Mouse (Mus musculus): ENCODE results near the gene Afap1. TPM values are rescaled to one million over a fixed set of nuclear protein-coding genes. Genes with fewer than 3 reads are reported as not detected.
A peak's percentile ranks its signal among the peaks of the same experiment; 100 is the strongest.

The Afap1 gene
- polyA plus RNA-seq, 1 experiment, result 14.1 TPM

- Histone ChIP-seq H3K27ac (ENCODE audit: insufficient read depth, low read length) (no peak overlapping the region), H3K4me1 (ENCODE audit: control insufficient read depth, insufficient read depth, low read length) (no peaks in the 10 kb centered on the region), H3K4me3 (ENCODE audit: insufficient read depth, low read length) (no peak overlapping the region)
- no peak for TF ChIP-seq CTCF (IDR thresholded peaks at IDR 0.05; ENCODE audit: extremely low read depth, insufficient read depth, low read length)
- no peak for TF ChIP-seq POLR2A (IDR thresholded peaks at IDR 0.05; ENCODE audit: extremely low read depth, insufficient read depth, low read length)
Observed at GRCm38 (mm10) chr5:35960168-35960567, 67.0 kb downstream of the Afap1 start.

DNA sequence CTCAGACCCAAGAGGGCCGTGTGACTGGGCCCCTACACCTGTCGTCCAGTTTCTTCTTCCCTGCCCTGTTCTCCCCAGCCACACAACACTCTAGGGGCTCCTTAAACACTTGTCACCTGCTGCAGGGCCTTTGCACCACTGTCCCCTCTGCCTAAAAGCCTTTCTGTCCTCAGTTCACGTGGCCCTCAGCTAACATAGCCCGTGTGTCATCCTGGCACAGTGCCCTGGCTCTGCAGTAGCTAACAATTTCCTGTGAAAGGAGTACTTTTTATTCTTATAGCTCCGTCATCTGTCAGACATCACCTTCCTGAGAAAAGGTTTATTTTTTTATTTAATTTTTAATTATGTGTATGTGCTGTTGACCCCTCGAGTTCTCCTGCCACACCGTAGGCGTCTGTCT lies 68.2 kb downstream of the Afap1 start:
- TF ChIP-seq POLR2A (IDR thresholded peaks at IDR 0.05; ENCODE audit: extremely low read depth, insufficient read depth, low read length) (no peak), CTCF (IDR thresholded peaks at IDR 0.05; ENCODE audit: extremely low read depth, insufficient read depth, low read length) (no peak)
- H3K27ac ChIP-seq (ENCODE audit: insufficient read depth, low read length), result no peak overlapping the region
- H3K4me1 ChIP-seq (ENCODE audit: control insufficient read depth, insufficient read depth, low read length), result no peaks in the 10 kb centered on the region
- no peak overlapping the region for H3K4me3 ChIP-seq (ENCODE audit: insufficient read depth, low read length)

GRCm38 (mm10) chr5:35963635-35964034 lies 70.5 kb downstream of the Afap1 start:
- no peak overlapping the region for H3K27ac ChIP-seq (ENCODE audit: insufficient read depth, low read length)
- TF ChIP-seq CTCF (IDR thresholded peaks at IDR 0.05; ENCODE audit: extremely low read depth, insufficient read depth, low read length) (no peak), POLR2A (IDR thresholded peaks at IDR 0.05; ENCODE audit: extremely low read depth, insufficient read depth, low read length) (no peak)
- H3K4me3 ChIP-seq (ENCODE audit: insufficient read depth, low read length), result no peak overlapping the region
- H3K4me1 ChIP-seq (ENCODE audit: control insufficient read depth, insufficient read depth, low read length), result no peaks in the 10 kb centered on the region

GRCm38 (mm10) chr5:35965036-35965435 lies 71.9 kb downstream of the Afap1 start:
- H3K27ac ChIP-seq (ENCODE audit: insufficient read depth, low read length), result no peak overlapping the region
- no peak overlapping the region for H3K4me3 ChIP-seq (ENCODE audit: insufficient read depth, low read length)
- no peak for TF ChIP-seq POLR2A (IDR thresholded peaks at IDR 0.05; ENCODE audit: extremely low read depth, insufficient read depth, low read length)
- TF ChIP-seq CTCF (IDR thresholded peaks at IDR 0.05; ENCODE audit: extremely low read depth, insufficient read depth, low read length), result no peak
- H3K4me1 ChIP-seq (ENCODE audit: control insufficient read depth, insufficient read depth, low read length), result no peaks in the 10 kb centered on the region

DNA sequence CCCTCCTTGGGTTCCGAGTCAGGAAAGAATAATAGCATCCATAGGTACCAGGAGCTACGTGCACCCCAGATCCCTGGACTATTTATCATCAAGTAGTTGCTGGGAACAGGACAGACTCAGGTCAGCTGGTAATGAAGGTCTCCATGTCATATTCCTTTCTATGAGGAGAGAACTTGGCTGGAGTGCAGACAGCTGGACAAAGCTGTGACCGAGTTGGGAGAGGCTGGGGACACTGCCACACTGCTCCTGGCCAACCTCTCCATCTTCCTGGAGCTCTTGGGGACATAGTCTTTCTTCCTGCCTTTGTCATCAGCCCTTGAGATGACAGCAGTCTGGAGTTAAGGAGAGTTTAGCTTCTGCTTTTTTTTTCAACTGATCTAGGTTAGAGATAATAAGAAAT lies 76.7 kb downstream of the Afap1 start:
- H3K4me1 ChIP-seq (ENCODE audit: control insufficient read depth, insufficient read depth, low read length), result no peaks in the 10 kb centered on the region
- peak overlapping the region; percentile 31; the same call in 1 of the 2 replicates for H3K27ac ChIP-seq (ENCODE audit: insufficient read depth, low read length)
- TF ChIP-seq CTCF (IDR thresholded peaks at IDR 0.05; ENCODE audit: extremely low read depth, insufficient read depth, low read length) (no peak), POLR2A (IDR thresholded peaks at IDR 0.05; ENCODE audit: extremely low read depth, insufficient read depth, low read length) (no peak)
- H3K4me3 ChIP-seq (ENCODE audit: insufficient read depth, low read length), result no peak overlapping the region

GRCm38 (mm10) chr5:35970380-35971105 lies 77.4 kb downstream of the Afap1 start:
- Histone ChIP-seq H3K27ac (ENCODE audit: insufficient read depth, low read length) (peak overlapping the region; percentile 66; the same call in 1 of the 2 replicates), H3K4me1 (ENCODE audit: control insufficient read depth, insufficient read depth, low read length) (no peaks in the 10 kb centered on the region)

GRCm38 (mm10) chr5:35971841-35972578 lies 78.9 kb downstream of the Afap1 start:
- Histone ChIP-seq H3K27ac (ENCODE audit: insufficient read depth, low read length) (no peak overlapping the region), H3K4me3 (ENCODE audit: insufficient read depth, low read length) (no peak overlapping the region), H3K4me1 (ENCODE audit: control insufficient read depth, insufficient read depth, low read length) (no peaks in the 10 kb centered on the region)
- TF ChIP-seq POLR2A (IDR thresholded peaks at IDR 0.05; ENCODE audit: extremely low read depth, insufficient read depth, low read length) (no peak), CTCF (IDR thresholded peaks at IDR 0.05; ENCODE audit: extremely low read depth, insufficient read depth, low read length) (peak; percentile 79)

More at GRCm38 (mm10) chr5:35970380-35971105, 77.4 kb downstream of the Afap1 start:
- TF ChIP-seq CTCF (IDR thresholded peaks at IDR 0.05; ENCODE audit: extremely low read depth, insufficient read depth, low read length) (no peak), POLR2A (IDR thresholded peaks at IDR 0.05; ENCODE audit: extremely low read depth, insufficient read depth, low read length) (no peak)
- no peak overlapping the region for H3K4me3 ChIP-seq (ENCODE audit: insufficient read depth, low read length)

- no peaks in the 10 kb centered on the region for H3K4me1 ChIP-seq (ENCODE audit: control insufficient read depth, insufficient read depth, low read length)
- H3K27ac ChIP-seq (ENCODE audit: insufficient read depth, low read length), result no peak overlapping the region
- no peak overlapping the region for H3K4me3 ChIP-seq (ENCODE audit: insufficient read depth, low read length)
- TF ChIP-seq POLR2A (IDR thresholded peaks at IDR 0.05; ENCODE audit: extremely low read depth, insufficient read depth, low read length), result no peak
- TF ChIP-seq CTCF (IDR thresholded peaks at IDR 0.05; ENCODE audit: extremely low read depth, insufficient read depth, low read length), result no peak
Observed at GRCm38 (mm10) chr5:35972739-35973138, 79.6 kb downstream of the Afap1 start.

- Histone ChIP-seq H3K4me3 (ENCODE audit: insufficient read depth, low read length) (no peak overlapping the region), H3K27ac (ENCODE audit: insufficient read depth, low read length) (no peak overlapping the region), H3K4me1 (ENCODE audit: control insufficient read depth, insufficient read depth, low read length) (no peaks in the 10 kb centered on the region)
- TF ChIP-seq CTCF (IDR thresholded peaks at IDR 0.05; ENCODE audit: extremely low read depth, insufficient read depth, low read length) (no peak), POLR2A (IDR thresholded peaks at IDR 0.05; ENCODE audit: extremely low read depth, insufficient read depth, low read length) (no peak)
Observed at GRCm38 (mm10) chr5:35973800-35974199, 80.7 kb downstream of the Afap1 start.

- H3K4me3 ChIP-seq (ENCODE audit: insufficient read depth, low read length), result no peak overlapping the region
- TF ChIP-seq POLR2A (IDR thresholded peaks at IDR 0.05; ENCODE audit: extremely low read depth, insufficient read depth, low read length) (no peak), CTCF (IDR thresholded peaks at IDR 0.05; ENCODE audit: extremely low read depth, insufficient read depth, low read length) (no peak)
- no peaks in the 10 kb centered on the region for H3K4me1 ChIP-seq (ENCODE audit: control insufficient read depth, insufficient read depth, low read length)
- H3K27ac ChIP-seq (ENCODE audit: insufficient read depth, low read length), result no peak overlapping the region
Observed at GRCm38 (mm10) chr5:35974265-35974664, 81.1 kb downstream of the Afap1 start.
